Mouse (Mus musculus) ES-E14 (cell line): ENCODE data around the gene Dclre1a. TPM values are rescaled to one million over a fixed set of nuclear protein-coding genes. Genes with fewer than 3 reads are reported as not detected.

Source experiments
- DNase-seq: peaks from one replicate; pipeline ENCODE4 v3.0.0-alpha.2; 2013; ENCODE audit warnings: low read depth, low spot score
- H3K27ac ChIP-seq: 2 replicates; pipeline ENCODE4 v1.5.1; 2012; ENCODE audit warnings: low read depth, mild to moderate bottlenecking, low read length, moderate library complexity, mixed read lengths; ENCODE audit not compliant: poor library complexity, insufficient read depth, severe bottlenecking
- H3K36me3 ChIP-seq: 2 replicates; pipeline ENCODE4 v1.6.1; 2012; ENCODE audit warnings: mild to moderate bottlenecking, low read length, moderate library complexity, mixed read lengths; ENCODE audit not compliant: control insufficient read depth, poor library complexity, insufficient read depth, severe bottlenecking
- H3K4me1 ChIP-seq, 2 experiments: fragments of 150-350 bp in 1 of 2; sonication (generic) in 1 of 2; 2 replicates each; pipeline ENCODE4 v1.6.1; 2012; ENCODE audit warnings: low read length in 2 of 2, mild to moderate bottlenecking in 1 of 2, mixed read lengths in 1 of 2; ENCODE audit not compliant: control insufficient read depth in 2 of 2, insufficient read depth in 2 of 2, poor library complexity in 1 of 2
- H3K4me3 ChIP-seq, 2 experiments: fragments of 150-350 bp in 1 of 2; sonication (generic) in 1 of 2; 2 replicates each; pipeline ENCODE4 v1.5.1; 2012; ENCODE audit warnings: low read length in 2 of 2, low read depth in 1 of 2, mild to moderate bottlenecking in 1 of 2, mixed read lengths in 1 of 2; ENCODE audit not compliant: insufficient read depth in 1 of 2, poor library complexity in 1 of 2, severe bottlenecking in 1 of 2
- H3K9ac ChIP-seq: 2 replicates; pipeline ENCODE4 v1.6.1; 2012; ENCODE audit warnings: low read depth, mild to moderate bottlenecking, low read length, mixed read lengths; ENCODE audit not compliant: poor library complexity, insufficient read depth, severe bottlenecking
- H3K9me3 ChIP-seq: fragments of 150-350 bp; sonication (generic); 2 replicates; pipeline ENCODE4 v1.6.1; 2012; ENCODE audit warnings: low read depth, mild to moderate bottlenecking, low read length; ENCODE audit not compliant: control insufficient read depth, insufficient read depth
- CHD2 ChIP-seq: IDR thresholded peaks from 2 replicates; pipeline ENCODE4 v1.6.1; 2014; ENCODE audit warnings: mild to moderate bottlenecking, low read depth, low read length, inconsistent platforms
- HCFC1 ChIP-seq: IDR thresholded peaks from 2 replicates; pipeline ENCODE4 v1.6.1; 2012; ENCODE audit warnings: low read length, inconsistent platforms, borderline replicate concordance; ENCODE audit not compliant: insufficient read depth
- MAFK ChIP-seq: IDR thresholded peaks from 2 replicates; pipeline ENCODE4 v1.6.1; 2014; ENCODE audit warnings: mild to moderate bottlenecking, low read depth, low read length, inconsistent platforms; ENCODE audit not compliant: insufficient read depth
- ZC3H11A ChIP-seq: IDR thresholded peaks from 2 replicates; pipeline ENCODE4 v1.6.1; 2012; ENCODE audit warnings: low read depth, mild to moderate bottlenecking, inconsistent platforms, low read length, borderline replicate concordance
- ZNF384 ChIP-seq: IDR thresholded peaks from 2 replicates; pipeline ENCODE4 v1.6.1; 2012; ENCODE audit warnings: low read depth, low read length, inconsistent platforms
- in situ Hi-C, 2 experiments: fragments of 600-800 bp; cut with MboI; formaldehyde crosslinking; loops; one replicate each; pipeline ENCODE4 v1.15.1; 2025; ENCODE audit warnings: low sequenced_read_pairs in 2 of 2, inconsistent platforms in 1 of 2; ENCODE audit not compliant: unreplicated experiment in 2 of 2
- total RNA-seq: library from RNA; depleted of rRNA; stranded (reverse); fragments of 300-350 nt; gene quantifications from 2 replicates; pipeline ENCODE4 v1.2.3, GENCODE M21; 2012

Gene Dclre1a
- total RNA-seq, 1 experiment, result 10.1 TPM

DNA sequence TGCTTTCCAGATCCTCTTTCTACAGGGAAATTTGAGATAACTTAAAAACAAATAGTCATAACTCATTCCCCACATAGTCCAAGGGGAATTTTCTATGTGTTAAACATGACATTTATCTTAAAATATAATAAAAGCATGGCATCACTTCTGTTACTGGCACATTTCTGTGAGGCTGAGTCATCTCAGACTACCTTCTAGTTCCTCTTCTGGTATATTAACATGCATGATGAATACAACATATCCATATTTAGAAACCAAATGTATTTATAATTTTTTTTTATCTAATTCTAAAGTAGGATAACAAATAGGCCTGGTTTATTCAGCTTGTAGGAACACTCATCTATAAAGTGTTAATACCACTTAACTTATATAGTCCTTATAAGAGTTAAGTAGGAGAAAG lies 2.0 kb downstream of the Dclre1a start:
- DNase-seq, result no peak
- no peaks in the 10 kb centered on the region for H3K9me3 ChIP-seq
- H3K4me1 ChIP-seq, result peaks cover 0 to 6% of the 10 kb centered on the region in 2 experiments; a peak in 1 of 4 replicates
- no peak overlapping the region for H3K4me3 ChIP-seq
- no peak overlapping the region for H3K9ac ChIP-seq
- TF ChIP-seq ZNF384, result no peak
- TF ChIP-seq MAFK, result no peak
- no peak for TF ChIP-seq CHD2
- TF ChIP-seq ZC3H11A, result no peak
- no peak for TF ChIP-seq HCFC1
- in situ Hi-C loops, result no loop called here
- H3K36me3 ChIP-seq, result peaks cover 13% of the 10 kb centered on the region; the same call in 1 of the 2 replicates
- H3K27ac ChIP-seq, result no peak overlapping the region

DNA sequence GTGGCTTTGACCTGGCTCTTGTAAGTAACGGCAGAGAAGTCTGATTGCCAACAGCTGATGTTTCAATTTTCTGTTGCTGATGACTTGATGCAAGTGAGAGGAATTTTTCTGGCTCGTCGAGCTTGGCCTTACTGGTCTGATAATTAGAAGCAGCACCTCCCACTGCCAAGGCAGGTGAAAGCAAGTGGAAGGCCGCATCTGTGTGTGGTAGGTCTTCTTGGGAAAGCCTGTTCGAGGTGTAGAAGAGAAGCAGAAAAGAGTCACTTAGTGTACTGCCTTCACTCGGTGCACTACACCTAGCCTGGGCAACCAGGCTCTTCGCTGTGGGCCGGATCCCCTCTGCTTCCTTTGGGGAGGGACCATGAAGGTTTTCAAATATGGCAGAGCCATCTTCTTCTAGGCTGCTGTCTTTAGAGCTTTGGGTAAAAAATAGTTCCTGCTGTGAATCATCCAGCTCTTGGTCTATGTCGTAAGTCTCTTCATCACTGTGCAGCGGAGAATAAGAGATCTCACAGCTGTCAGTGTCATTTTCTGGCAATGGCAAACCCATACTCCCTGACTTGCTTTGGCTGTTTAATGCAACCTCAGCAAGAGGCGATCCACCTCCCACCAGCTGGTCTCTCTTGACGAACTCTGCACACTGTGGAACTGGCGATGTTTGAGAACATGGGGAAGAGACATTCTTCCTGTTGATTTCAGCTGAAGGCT lies 3.2 kb downstream of the Dclre1a start:
- in situ Hi-C loops, result no loop called here
- no peak overlapping the region for H3K27ac ChIP-seq
- H3K9me3 ChIP-seq, result no peaks in the 10 kb centered on the region
- peaks cover 0 to 6% of the 10 kb centered on the region in 2 experiments; a peak in 1 of 4 replicates for H3K4me1 ChIP-seq
- H3K36me3 ChIP-seq, result peaks cover 13% of the 10 kb centered on the region; the same call in 1 of the 2 replicates
- TF ChIP-seq ZC3H11A, result no peak
- TF ChIP-seq ZNF384, result no peak
- no peak for TF ChIP-seq HCFC1
- TF ChIP-seq MAFK, result no peak
- TF ChIP-seq CHD2, result no peak
- no peak overlapping the region for H3K9ac ChIP-seq
- H3K4me3 ChIP-seq, result no peak overlapping the region
- no peak for DNase-seq

DNA sequence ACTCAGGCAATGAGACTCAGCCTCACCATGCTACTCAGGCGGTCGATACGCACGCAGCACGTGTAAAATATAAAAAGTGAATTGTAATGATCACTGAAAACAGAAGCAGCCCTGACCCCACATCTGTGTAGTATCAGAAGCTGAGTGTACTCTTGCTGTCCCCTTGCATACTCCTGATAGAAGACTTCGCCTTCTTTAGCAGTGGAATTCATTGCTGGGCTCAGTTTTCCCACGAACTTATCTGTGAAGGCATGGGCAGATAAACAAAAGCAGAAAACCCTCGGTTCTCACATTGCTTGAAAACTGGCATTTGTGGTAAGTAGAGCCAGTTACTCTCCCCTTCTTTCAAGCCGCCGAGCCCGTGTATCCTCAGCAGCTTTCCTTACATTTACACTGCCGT lies 4.7 kb downstream of the Dclre1a start:
- peaks cover 0 to 4% of the 10 kb centered on the region in 2 experiments; a peak in 1 of 4 replicates for H3K4me1 ChIP-seq
- H3K4me3 ChIP-seq, result no peak overlapping the region
- DNase-seq, result no peak
- no peak overlapping the region for H3K9ac ChIP-seq
- H3K27ac ChIP-seq, result no peak overlapping the region
- TF ChIP-seq ZC3H11A (no peak), HCFC1 (no peak), ZNF384 (no peak), CHD2 (no peak), MAFK (no peak)
- H3K36me3 ChIP-seq, result peaks cover 13% of the 10 kb centered on the region; the same call in 1 of the 2 replicates
- H3K9me3 ChIP-seq, result no peaks in the 10 kb centered on the region
- in situ Hi-C loops, result no loop called here

DNA sequence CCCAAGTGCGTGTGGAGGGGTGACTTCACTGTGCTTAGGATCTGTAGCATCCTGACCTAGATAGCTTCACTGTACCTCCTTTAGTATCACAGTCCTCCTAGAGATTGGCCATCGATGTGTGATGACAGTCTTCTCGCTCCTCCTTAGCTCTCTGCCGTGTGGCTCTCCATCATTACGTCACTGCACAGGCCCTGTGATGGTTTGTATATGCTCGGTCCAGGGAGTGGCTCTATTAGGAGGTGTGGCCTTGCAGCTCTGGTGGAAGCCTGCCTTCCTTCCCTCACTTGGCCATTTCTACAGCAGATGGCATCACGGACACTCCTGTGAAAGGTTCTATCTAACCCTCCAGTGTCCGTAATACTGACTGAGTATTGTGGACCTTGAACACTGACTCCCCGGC lies 12.3 kb downstream of the Dclre1a start:
- Histone ChIP-seq H3K36me3 (peaks cover 7% of the 10 kb centered on the region; the same call in 1 of the 2 replicates), H3K27ac (no peak overlapping the region), H3K4me1 (no peaks in the 10 kb centered on the region), H3K9me3 (no peaks in the 10 kb centered on the region), H3K9ac (no peak overlapping the region), H3K4me3 (no peak overlapping the region)
- no peak for DNase-seq
- in situ Hi-C loops, result no loop called here
- no peak for TF ChIP-seq MAFK
- no peak for TF ChIP-seq HCFC1
- TF ChIP-seq CHD2, result no peak
- no peak for TF ChIP-seq ZNF384
- TF ChIP-seq ZC3H11A, result no peak

DNA sequence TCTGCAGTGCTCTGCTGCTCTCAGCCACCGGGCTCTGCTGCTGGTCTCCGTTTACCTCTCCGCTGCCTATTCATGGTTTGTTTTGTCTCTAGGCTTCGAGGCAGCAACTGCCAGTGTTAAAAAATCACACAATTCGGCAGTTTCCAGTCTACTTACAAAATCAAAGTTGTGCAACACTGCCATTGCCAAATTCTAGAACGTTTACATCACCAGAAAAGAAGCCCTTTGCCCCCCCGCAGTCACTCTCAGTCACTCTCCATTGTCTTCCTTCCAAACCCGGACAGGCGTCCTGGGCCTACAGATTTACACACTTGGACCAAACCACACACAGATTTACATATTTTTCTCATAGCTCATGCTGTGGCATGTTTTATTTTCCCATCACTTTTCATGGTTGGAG lies 13.0 kb downstream of the Dclre1a start:
- in situ Hi-C loops, result no loop called here
- H3K4me1 ChIP-seq, result no peaks in the 10 kb centered on the region
- no peak overlapping the region for H3K4me3 ChIP-seq
- no peak overlapping the region for H3K27ac ChIP-seq
- H3K36me3 ChIP-seq, result peaks cover 7% of the 10 kb centered on the region; the same call in 1 of the 2 replicates
- no peaks in the 10 kb centered on the region for H3K9me3 ChIP-seq
- H3K9ac ChIP-seq, result no peak overlapping the region
- no peak for DNase-seq
- TF ChIP-seq HCFC1 (no peak), ZNF384 (no peak), ZC3H11A (no peak), MAFK (no peak), CHD2 (no peak)
